Mouse (Mus musculus) spleen, embryonic (tissue): Measurements from ENCODE around the gene Bmper.

Source experiments
- CTCF ChIA-PET: fragments of 350-600 bp; sonication (Branson Sonifier 250); formaldehyde crosslinking; loops from one replicate; lab custom pipeline; 2022; lab: Charles Lee

Bmper gene

GRCm38 (mm10) chr9:23433238-23433637, 210.4 kb downstream of the Bmper start:
- CTCF ChIA-PET, result no interaction called here

- CTCF ChIA-PET, result no interaction called here
Measured at GRCm38 (mm10) chr9:23436751-23437150, 213.9 kb downstream of the Bmper start.

GRCm38 (mm10) chr9:23438662-23439061, 215.8 kb downstream of the Bmper start:
- CTCF ChIA-PET, result no interaction called here

GRCm38 (mm10) chr9:23442168-23442567, 219.3 kb downstream of the Bmper start:
- CTCF ChIA-PET, result no interaction called here

- CTCF ChIA-PET, result no interaction called here
Measured at GRCm38 (mm10) chr9:23444975-23445374, 222.1 kb downstream of the Bmper start.

- CTCF ChIA-PET, result no interaction called here
Measured at GRCm38 (mm10) chr9:23447271-23447961, 224.5 kb downstream of the Bmper start.

GRCm38 (mm10) chr9:23453309-23453708, 230.4 kb downstream of the Bmper start:
- CTCF ChIA-PET, result interaction anchor here (0.5 kb wide), 1 partner anchor 316 kb away, joined by 5 read pairs; no protein-coding TSS in a partner anchor

GRCm38 (mm10) chr9:23457186-23457585, 234.3 kb downstream of the Bmper start:
- CTCF ChIA-PET, result no interaction called here

- CTCF ChIA-PET, result no interaction called here
Measured at GRCm38 (mm10) chr9:23460721-23461120, 237.8 kb downstream of the Bmper start.

- CTCF ChIA-PET, result no interaction called here
Measured at GRCm38 (mm10) chr9:23462949-23463608, 240.2 kb downstream of the Bmper start.

GRCm38 (mm10) chr9:23464981-23465630, 242.2 kb downstream of the Bmper start:
- CTCF ChIA-PET, result no interaction called here

GRCm38 (mm10) chr9:23469886-23470285, 247.0 kb downstream of the Bmper start:
- CTCF ChIA-PET, result no interaction called here

GRCm38 (mm10) chr9:23485851-23486250, 263.0 kb downstream of the Bmper start:
- CTCF ChIA-PET, result no interaction called here

- CTCF ChIA-PET, result no interaction called here
Measured at GRCm38 (mm10) chr9:23486725-23487378, 264.0 kb downstream of the Bmper start.

- CTCF ChIA-PET, result no interaction called here
Measured at GRCm38 (mm10) chr9:23488265-23488664, 265.4 kb downstream of the Bmper start.

- CTCF ChIA-PET, result no interaction called here
Measured at GRCm38 (mm10) chr9:23495400-23495799, 272.5 kb downstream of the Bmper start.

- CTCF ChIA-PET, result no interaction called here
Measured at GRCm38 (mm10) chr9:23497626-23498025, 274.8 kb downstream of the Bmper start.

GRCm38 (mm10) chr9:23533870-23534269, 311.0 kb downstream of the Bmper start:
- CTCF ChIA-PET, result no interaction called here
